Comparison of ENCODE assay signal across 30 mouse cellular contexts in genomic region chr11:99314594-99314993, GRCm38 (mm10). TPM values are rescaled to one million over a fixed set of nuclear protein-coding genes. Genes with fewer than 3 reads are reported as not detected.
DNase-seq lines count a peak whose midpoint lies in the region; ATAC-seq and TF ChIP-seq lines count a peak whose summit lies in the region.
"Had no signal": no experiment of that assay in that cellular context is flagged by ENCODE, and none has a peak within 500 bp of the region (broad histone marks: within the 10 kb centered on the region; RNA-seq: fewer than 3 reads in every experiment).

No protein-coding gene starts in this region.

- no peaks in the 10 kb centered on the region for H3K79me2 ChIP-seq in liver, adult 2 months (ENCODE audit: control insufficient read depth, insufficient read depth, low read length)

- no peak overlapping the region for H3K4me3 ChIP-seq in liver, adult 2 months (ENCODE audit: insufficient read depth, low read depth, low read length)
- H3K4me3 ChIP-seq in liver, embryonic 14.5 days (ENCODE audit: insufficient read depth in 1 of 2, low read depth in 2 of 2, low read length in 2 of 2) = no peak overlapping the region
- no peak overlapping the region for H3K4me3 ChIP-seq in liver, embryonic 12.5 days
- H3K4me3 ChIP-seq in liver, embryonic 15.5 days (replicated peaks) = no peak overlapping the region
- H3K4me3 ChIP-seq in liver, embryonic 16.5 days (ENCODE audit: low read depth, low read length) = no peak overlapping the region
- H3K4me3 ChIP-seq: embryonic facial prominence, embryonic 13.5 days; embryonic facial prominence, embryonic 15.5 days; erythroblast, embryonic 14.5 days; forebrain, embryonic 10.5 days; forebrain, embryonic 12.5 days had no signal

- 38% methylated on average over 2 of the region's 2 CpGs for WGBS in liver, adult 2 months
- WGBS in liver, embryonic 14.5 days (ENCODE audit: insufficient replicate concordance) = 61% methylated on average over 2 of the region's 2 CpGs
- 62% methylated on average over 2 of the region's 2 CpGs for WGBS in liver, embryonic 12.5 days (ENCODE audit: insufficient replicate concordance)
- WGBS in liver, embryonic 15.5 days (ENCODE audit: insufficient replicate concordance) = 60% methylated on average over 2 of the region's 2 CpGs
- WGBS in liver, embryonic 16.5 days (ENCODE audit: insufficient replicate concordance) = 60% methylated on average over 2 of the region's 2 CpGs

- H3K9me3 ChIP-seq in liver, embryonic 14.5 days (ENCODE audit: control insufficient read depth, low read length) = no peaks in the 10 kb centered on the region
- H3K9me3 ChIP-seq in liver, embryonic 12.5 days (replicated peaks) = no peaks in the 10 kb centered on the region
- no peaks in the 10 kb centered on the region for H3K9me3 ChIP-seq in liver, embryonic 15.5 days (replicated peaks)
- no peaks in the 10 kb centered on the region for H3K9me3 ChIP-seq in liver, embryonic 16.5 days (replicated peaks; ENCODE audit: control insufficient read depth, low read length)
- H3K9me3 ChIP-seq: embryonic facial prominence, embryonic 13.5 days; embryonic facial prominence, embryonic 15.5 days; forebrain, embryonic 10.5 days; forebrain, embryonic 12.5 days had no signal

- no peaks in the 10 kb centered on the region for H3K36me3 ChIP-seq in liver, adult 2 months (ENCODE audit: control insufficient read depth, insufficient read depth, low read length)
- no peaks in the 10 kb centered on the region for H3K36me3 ChIP-seq in liver, embryonic 14.5 days (replicated peaks; ENCODE audit: control insufficient read depth, insufficient read depth, low read depth)
- no peaks in the 10 kb centered on the region for H3K36me3 ChIP-seq in liver, embryonic 12.5 days
- H3K36me3 ChIP-seq in liver, embryonic 15.5 days (replicated peaks) = no peaks in the 10 kb centered on the region
- H3K36me3 ChIP-seq in liver, embryonic 16.5 days (ENCODE audit: control insufficient read depth, insufficient read depth) = no peaks in the 10 kb centered on the region
- H3K36me3 ChIP-seq: embryonic facial prominence, embryonic 13.5 days; embryonic facial prominence, embryonic 15.5 days; forebrain, embryonic 10.5 days; forebrain, embryonic 12.5 days had no signal

- H3K4me2 ChIP-seq in liver, embryonic 14.5 days (ENCODE audit: low read depth) = no peak overlapping the region
- no peak overlapping the region for H3K4me2 ChIP-seq in liver, embryonic 12.5 days
- H3K4me2 ChIP-seq in liver, embryonic 15.5 days = no peak overlapping the region
- no peak overlapping the region for H3K4me2 ChIP-seq in liver, embryonic 16.5 days (ENCODE audit: low read depth, low read length)
- H3K4me2 ChIP-seq: embryonic facial prominence, embryonic 13.5 days; embryonic facial prominence, embryonic 15.5 days; forebrain, embryonic 12.5 days had no signal

- no peak for TF ChIP-seq CTCF in liver, adult 2 months (IDR thresholded peaks at IDR 0.05; ENCODE audit: low read depth, low read length)
- TF ChIP-seq CTCF in liver, embryonic 14.5 days (IDR thresholded peaks at IDR 0.05; ENCODE audit: low read depth) = no peak

- TF ChIP-seq EP300 in liver, embryonic 14.5 days (IDR thresholded peaks at IDR 0.05; ENCODE audit: low read depth) = no peak

- ATAC-seq in liver, embryonic 14.5 days (ENCODE audit: insufficient read depth) = peak; percentile 56; the same call in 1 of the 2 replicates
- no peak for ATAC-seq in liver, embryonic 12.5 days
- ATAC-seq in liver, embryonic 15.5 days (ENCODE audit: insufficient read depth) = peak; percentile 65
- peak; percentile 83 for ATAC-seq in liver, embryonic 16.5 days (ENCODE audit: low read depth)
- ATAC-seq: forebrain, embryonic 14.5 days had no signal

- H3K4me1 ChIP-seq in liver, adult 2 months (ENCODE audit: control insufficient read depth, insufficient read depth, low read length) = no peaks in the 10 kb centered on the region
- peaks cover 0 to 2% of the 10 kb centered on the region in 2 experiments; a peak in 2 of 4 replicates for H3K4me1 ChIP-seq in liver, embryonic 14.5 days (replicated peaks; ENCODE audit: control insufficient read depth in 2 of 2, insufficient read depth in 2 of 2, low read length in 1 of 2)
- no peaks in the 10 kb centered on the region for H3K4me1 ChIP-seq in liver, embryonic 12.5 days
- H3K4me1 ChIP-seq in liver, embryonic 15.5 days (replicated peaks) = no peaks in the 10 kb centered on the region
- H3K4me1 ChIP-seq in liver, embryonic 16.5 days (ENCODE audit: control insufficient read depth, low read depth, low read length) = no peaks in the 10 kb centered on the region
- H3K4me1 ChIP-seq: embryonic facial prominence, embryonic 13.5 days; forebrain, embryonic 10.5 days; forebrain, embryonic 12.5 days had no signal

- no peak overlapping the region for H3K27ac ChIP-seq in liver, adult 2 months (replicated peaks; ENCODE audit: insufficient read depth, low read depth, low read length)
- H3K27ac ChIP-seq in liver, embryonic 14.5 days = no peak overlapping the region
- H3K27ac ChIP-seq in liver, embryonic 12.5 days = no peak overlapping the region
- H3K27ac ChIP-seq in liver, embryonic 15.5 days (replicated peaks) = no peak overlapping the region
- no peak overlapping the region for H3K27ac ChIP-seq in liver, embryonic 16.5 days (ENCODE audit: low read length)
- H3K27ac ChIP-seq: embryonic facial prominence, embryonic 13.5 days; embryonic facial prominence, embryonic 15.5 days; forebrain, embryonic 10.5 days; forebrain, embryonic 12.5 days had no signal

- peak; percentile 48 for DNase-seq in liver, adult 2 months (ENCODE audit: extremely low read depth, low read depth, low spot score)
- DNase-seq in liver = no peak
- DNase-seq in liver, embryonic 14.5 days (ENCODE audit: low read depth in 3 of 3, low spot score in 3 of 3) = peak in 1 of 3 experiments; percentile 13
- no peak for DNase-seq in thymus, postnatal 14 days
- DNase-seq in spleen, postnatal 14 days (ENCODE audit: low spot score in 2 of 2) = no peak
- DNase-seq: adrenal gland, adult 2 months; adrenal gland, postnatal 10 days; adrenal gland, postnatal 25 days; cerebellum, adult 11 months; cerebellum, adult 18-20 months; cerebellum, adult 8-10 months; cerebellum, adult 9-11 months; cerebellum, postnatal 14 days; cerebellum, postnatal 36 days; embryo, embryonic 11 days had no signal

- no peak overlapping the region for H3K9ac ChIP-seq in liver, adult 2 months (ENCODE audit: low read depth, low read length)
- no peak overlapping the region for H3K9ac ChIP-seq in liver, embryonic 14.5 days (replicated peaks)
- no peak overlapping the region for H3K9ac ChIP-seq in liver, embryonic 12.5 days
- H3K9ac ChIP-seq in liver, embryonic 15.5 days = no peak overlapping the region
- H3K9ac ChIP-seq in liver, embryonic 16.5 days (ENCODE audit: low read depth, low read length) = no peak overlapping the region
- H3K9ac ChIP-seq: embryonic facial prominence, embryonic 13.5 days; embryonic facial prominence, embryonic 15.5 days; forebrain, embryonic 12.5 days had no signal

- H3K27me3 ChIP-seq in liver, adult 2 months (ENCODE audit: control insufficient read depth, insufficient read depth, low read length) = no peaks in the 10 kb centered on the region
- no peaks in the 10 kb centered on the region for H3K27me3 ChIP-seq in liver, embryonic 14.5 days (ENCODE audit: control insufficient read depth, insufficient read depth, low read length)
- 0 out of 2 replicates have a peak, but pooled peaks cover 3% of the 10 kb centered on the region for H3K27me3 ChIP-seq in liver, embryonic 12.5 days (replicated peaks)
- no peaks in the 10 kb centered on the region for H3K27me3 ChIP-seq in liver, embryonic 15.5 days
- H3K27me3 ChIP-seq in liver, embryonic 16.5 days (ENCODE audit: control insufficient read depth, insufficient read depth, low read depth, low read length) = no peaks in the 10 kb centered on the region
- H3K27me3 ChIP-seq: embryonic facial prominence, embryonic 13.5 days; embryonic facial prominence, embryonic 15.5 days; forebrain, embryonic 12.5 days had no signal

- TF ChIP-seq POLR2A in liver, adult 2 months (IDR thresholded peaks at IDR 0.05; ENCODE audit: extremely low read depth, insufficient read depth, low read length) = no peak

RNA-seq across cellular contexts. Expression of gene Krt25, which starts 8.2 kb away (rescaled TPM):
- not detected in 2 replicates for total RNA-seq in liver, adult 2 months (2014; rRNA removed)
- polyA plus RNA-seq in liver, adult 2 months (2012; rRNA removed) = not detected in 2 replicates
- polyA plus RNA-seq in liver, embryonic 14.5 days (2012; rRNA removed) = not detected in 2 replicates
- not detected in 2 replicates for polyA plus RNA-seq in liver, embryonic 14.5 days (2014; fragmentation: Nextera tagmentation; extraction: Ambion mirVana)
- not detected in 2 replicates for polyA plus RNA-seq in liver, embryonic 12.5 days (2016; fragmentation: Nextera tagmentation; extraction: Ambion mirVana)
- polyA plus RNA-seq in liver, embryonic 15.5 days (2015; fragmentation: Nextera tagmentation; extraction: Ambion mirVana) = not detected in 2 replicates
- polyA plus RNA-seq in liver, embryonic 16.5 days (2015; fragmentation: Nextera tagmentation; extraction: Ambion mirVana) = not detected in 2 replicates
- total RNA-seq: adrenal gland, adult 2 months; adrenal gland, postnatal 25 days; adrenal gland, postnatal 4 days; common myeloid progenitor, adult 5-6 weeks; ES-E14; MEL had no signal
- polyA plus RNA-seq: adrenal gland, adult 2 months; C2C12; embryonic facial prominence, embryonic 11.5 days; erythroblast, embryonic 14.5 days; forebrain, embryonic 10.5 days had no signal

RNA-seq across cellular contexts. Expression of gene Krt26, which starts 23.2 kb away (rescaled TPM):
- total RNA-seq in liver, adult 2 months (2014; rRNA removed) = not detected in 2 replicates
- polyA plus RNA-seq in liver, adult 2 months (2012; rRNA removed) = not detected in 2 replicates
- polyA plus RNA-seq in liver, embryonic 14.5 days (2012; rRNA removed) = not detected in 2 replicates
- not detected in 2 replicates for polyA plus RNA-seq in liver, embryonic 14.5 days (2014; fragmentation: Nextera tagmentation; extraction: Ambion mirVana)
- polyA plus RNA-seq in liver, embryonic 12.5 days (2016; fragmentation: Nextera tagmentation; extraction: Ambion mirVana) = not detected in 2 replicates
- polyA plus RNA-seq in liver, embryonic 15.5 days (2015; fragmentation: Nextera tagmentation; extraction: Ambion mirVana) = not detected in 2 replicates
- polyA plus RNA-seq in liver, embryonic 16.5 days (2015; fragmentation: Nextera tagmentation; extraction: Ambion mirVana) = not detected in 2 replicates
- total RNA-seq: adrenal gland, adult 2 months; adrenal gland, postnatal 10 days; adrenal gland, postnatal 25 days; adrenal gland, postnatal 4 days; common myeloid progenitor, adult 5-6 weeks; ES-E14; MEL had no signal
- polyA plus RNA-seq: adrenal gland, adult 2 months; C2C12; embryonic facial prominence, embryonic 13.5 days; erythroblast, embryonic 14.5 days; forebrain, embryonic 10.5 days; forebrain, embryonic 12.5 days; forebrain, embryonic 14.5 days had no signal

RNA-seq across cellular contexts. Expression of gene Krt24, which starts 29.5 kb away (rescaled TPM):
- not detected in 2 replicates for total RNA-seq in liver, adult 2 months (2014; rRNA removed)
- not detected in 2 replicates for polyA plus RNA-seq in liver, adult 2 months (2012; rRNA removed)
- not detected in 2 replicates for polyA plus RNA-seq in liver, embryonic 14.5 days (2012; rRNA removed)
- polyA plus RNA-seq in liver, embryonic 14.5 days (2014; fragmentation: Nextera tagmentation; extraction: Ambion mirVana) = not detected in 2 replicates
- polyA plus RNA-seq in liver, embryonic 12.5 days (2016; fragmentation: Nextera tagmentation; extraction: Ambion mirVana) = not detected in 2 replicates
- not detected in 2 replicates for polyA plus RNA-seq in liver, embryonic 15.5 days (2015; fragmentation: Nextera tagmentation; extraction: Ambion mirVana)
- not detected in 2 replicates for polyA plus RNA-seq in liver, embryonic 16.5 days (2015; fragmentation: Nextera tagmentation; extraction: Ambion mirVana)
- total RNA-seq: adrenal gland, adult 2 months; adrenal gland, postnatal 10 days; adrenal gland, postnatal 25 days; adrenal gland, postnatal 4 days; common myeloid progenitor, adult 5-6 weeks; ES-E14; MEL had no signal
- polyA plus RNA-seq: adrenal gland, adult 2 months; C2C12; erythroblast, embryonic 14.5 days; forebrain, embryonic 10.5 days; forebrain, embryonic 12.5 days; forebrain, embryonic 14.5 days had no signal

RNA-seq across cellular contexts. Expression of gene Krt27, which starts 36.3 kb away (rescaled TPM):
- not detected in 2 replicates for total RNA-seq in liver, adult 2 months (2014; rRNA removed)
- polyA plus RNA-seq in liver, adult 2 months (2012; rRNA removed) = not detected in 2 replicates
- polyA plus RNA-seq in liver, embryonic 14.5 days (2012; rRNA removed) = not detected in 2 replicates
- not detected in 2 replicates for polyA plus RNA-seq in liver, embryonic 14.5 days (2014; fragmentation: Nextera tagmentation; extraction: Ambion mirVana)
- polyA plus RNA-seq in liver, embryonic 12.5 days (2016; fragmentation: Nextera tagmentation; extraction: Ambion mirVana) = not detected in 2 replicates
- polyA plus RNA-seq in liver, embryonic 15.5 days (2015; fragmentation: Nextera tagmentation; extraction: Ambion mirVana) = not detected in 2 replicates
- not detected in 2 replicates for polyA plus RNA-seq in liver, embryonic 16.5 days (2015; fragmentation: Nextera tagmentation; extraction: Ambion mirVana)
- total RNA-seq: adrenal gland, adult 2 months; adrenal gland, postnatal 10 days; adrenal gland, postnatal 25 days; adrenal gland, postnatal 4 days; common myeloid progenitor, adult 5-6 weeks; MEL had no signal
- polyA plus RNA-seq: adrenal gland, adult 2 months; C2C12; erythroblast, embryonic 14.5 days; forebrain, embryonic 10.5 days; forebrain, embryonic 12.5 days; forebrain, embryonic 14.5 days had no signal
